Mouse (Mus musculus): ENCODE results near the gene Col8a2. TPM values are rescaled to one million over a fixed set of nuclear protein-coding genes. Genes with fewer than 3 reads are reported as not detected.

Col8a2 gene
- total RNA-seq, 2 experiments from 2014 or later = 5.5 to 5.6 TPM

GRCm38 (mm10) chr4:126301584-126302309 lies 15.2 kb downstream of the Col8a2 start:
- DNase-seq = no peak

GRCm38 (mm10) chr4:126303877-126304276 lies 17.3 kb downstream of the Col8a2 start:
- DNase-seq = no peak

- DNase-seq = no peak
Observed at GRCm38 (mm10) chr4:126305428-126305827, 18.8 kb downstream of the Col8a2 start.

- no peak for DNase-seq
Observed at GRCm38 (mm10) chr4:126306058-126306457, 19.5 kb downstream of the Col8a2 start.

- no peak for DNase-seq
Observed at GRCm38 (mm10) chr4:126306827-126307226, 20.2 kb downstream of the Col8a2 start.

GRCm38 (mm10) chr4:126309211-126309921 lies 22.8 kb downstream of the Col8a2 start:
- DNase-seq = no peak

GRCm38 (mm10) chr4:126309922-126310309 lies 23.3 kb downstream of the Col8a2 start:
- peak; percentile 92 for DNase-seq

- no peak for DNase-seq
Observed at GRCm38 (mm10) chr4:126310344-126310743, 23.8 kb downstream of the Col8a2 start.

GRCm38 (mm10) chr4:126311566-126312200 lies 25.1 kb downstream of the Col8a2 start:
- no peak for DNase-seq

- DNase-seq = no peak
Observed at GRCm38 (mm10) chr4:126313202-126313601, 26.6 kb downstream of the Col8a2 start.

- DNase-seq = no peak
Observed at GRCm38 (mm10) chr4:126314393-126314792, 27.8 kb downstream of the Col8a2 start.

- DNase-seq = no peak
Observed at GRCm38 (mm10) chr4:126315931-126316330, 29.3 kb downstream of the Col8a2 start.

- DNase-seq = peak; percentile 60
Observed at GRCm38 (mm10) chr4:126316443-126317040, 29.9 kb downstream of the Col8a2 start.

- no peak for DNase-seq
Observed at GRCm38 (mm10) chr4:126319806-126320205, 33.2 kb downstream of the Col8a2 start.

- peak; percentile 100 for DNase-seq
Observed at GRCm38 (mm10) chr4:126321111-126321853, 34.7 kb downstream of the Col8a2 start, which contains the start of gene Adprhl2. Gene Adprhl2, minus strand, starts transcription at chr4:126321703.

- no peak for DNase-seq
Observed at GRCm38 (mm10) chr4:126321854-126322511, 35.4 kb downstream of the Col8a2 start.

GRCm38 (mm10) chr4:126322646-126323045 lies 36.1 kb downstream of the Col8a2 start:
- DNase-seq = no peak

- no peak for DNase-seq
Observed at GRCm38 (mm10) chr4:126324861-126325260, 38.3 kb downstream of the Col8a2 start.

GRCm38 (mm10) chr4:126325281-126325861 lies 38.8 kb downstream of the Col8a2 start, which contains the start of gene Tekt2:
Gene Tekt2, minus strand, starts transcription at chr4:126325688.
- DNase-seq = no peak

GRCm38 (mm10) chr4:126326036-126326435 lies 39.4 kb downstream of the Col8a2 start:
- no peak for DNase-seq

- DNase-seq = no peak
Observed at GRCm38 (mm10) chr4:126330295-126330694, 43.7 kb downstream of the Col8a2 start.

Measured in adrenal gland, postnatal 10 days (tissue).